Mouse (Mus musculus): ENCODE measurements at regions not wholly inside any gene's neighbourhood (a gene's known extent, or its start where the extent isn't known, plus 50 kb on each side); places are given as distances from the start of the nearest gene placed in this dataset.

- CTCF ChIA-PET = no interaction called here
- POLR2A ChIA-PET = no interaction called here
These were observed 561.8 kb downstream of the Smarca1 start for GRCm38 (mm10) chrX:47330969-47331368.

GRCm38 (mm10) chrX:47328817-47329216 is 564.0 kb downstream of the Smarca1 start:
- POLR2A ChIA-PET = no interaction called here
- CTCF ChIA-PET = no interaction called here

- POLR2A ChIA-PET = no interaction called here
These were observed 577.0 kb downstream of the Smarca1 start for GRCm38 (mm10) chrX:47315810-47316209.

GRCm38 (mm10) chrX:47307140-47307539 is 585.6 kb downstream of the Smarca1 start:
- ChIA-PET POLR2A (no interaction called here), CTCF (no interaction called here)

More at GRCm38 (mm10) chrX:47315810-47316209, 577.0 kb downstream of the Smarca1 start:
- CTCF ChIA-PET = interaction anchor here in 1 of 4 experiments (0.6 kb wide), 1 partner anchor 10 kb away, joined by 3 read pairs; no protein-coding TSS in a partner anchor

GRCm38 (mm10) chrX:47303547-47303946 is 589.2 kb downstream of the Smarca1 start:
- ChIA-PET CTCF (no interaction called here), POLR2A (no interaction called here)

GRCm38 (mm10) chrX:47292548-47293147 is 600.1 kb downstream of the Smarca1 start:
- POLR2A ChIA-PET = no interaction called here
- CTCF ChIA-PET = no interaction called here
